Mouse (Mus musculus) retina, adult 2 months (tissue): ENCODE data around the gene Cldn7.
"Not testable (repeated sequence)": the region's sequence is repeated elsewhere in the genome, so short reads cannot be mapped to it uniquely, and the experiment has no call there.

Experiments
- DNase-seq: peaks from one replicate; pipeline ENCODE4 v3.0.0-alpha.2; 2012; ENCODE audit warnings: low read depth, low spot score

Gene Cldn7

DNA sequence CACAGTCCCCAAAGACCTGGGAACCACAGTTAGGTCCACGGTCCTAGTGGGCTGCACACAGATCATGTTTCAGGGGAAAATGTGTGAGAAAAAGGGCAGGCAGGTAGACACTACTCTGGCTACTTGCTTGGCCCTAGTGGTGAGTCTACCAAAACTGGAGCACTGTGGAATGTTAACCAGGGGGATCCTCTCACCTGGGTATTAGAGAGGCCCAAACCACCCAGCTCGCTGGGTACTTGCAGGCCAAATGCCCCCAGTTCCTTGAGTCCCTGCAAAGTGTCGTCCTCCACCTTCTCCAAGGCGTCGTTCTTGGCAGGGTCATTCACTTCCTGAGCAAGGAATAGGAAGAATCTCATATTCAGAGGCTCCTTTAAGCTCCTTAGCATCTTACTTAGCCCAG lies 49.5 kb downstream of the Cldn7 start:
- DNase-seq, result no peak

DNA sequence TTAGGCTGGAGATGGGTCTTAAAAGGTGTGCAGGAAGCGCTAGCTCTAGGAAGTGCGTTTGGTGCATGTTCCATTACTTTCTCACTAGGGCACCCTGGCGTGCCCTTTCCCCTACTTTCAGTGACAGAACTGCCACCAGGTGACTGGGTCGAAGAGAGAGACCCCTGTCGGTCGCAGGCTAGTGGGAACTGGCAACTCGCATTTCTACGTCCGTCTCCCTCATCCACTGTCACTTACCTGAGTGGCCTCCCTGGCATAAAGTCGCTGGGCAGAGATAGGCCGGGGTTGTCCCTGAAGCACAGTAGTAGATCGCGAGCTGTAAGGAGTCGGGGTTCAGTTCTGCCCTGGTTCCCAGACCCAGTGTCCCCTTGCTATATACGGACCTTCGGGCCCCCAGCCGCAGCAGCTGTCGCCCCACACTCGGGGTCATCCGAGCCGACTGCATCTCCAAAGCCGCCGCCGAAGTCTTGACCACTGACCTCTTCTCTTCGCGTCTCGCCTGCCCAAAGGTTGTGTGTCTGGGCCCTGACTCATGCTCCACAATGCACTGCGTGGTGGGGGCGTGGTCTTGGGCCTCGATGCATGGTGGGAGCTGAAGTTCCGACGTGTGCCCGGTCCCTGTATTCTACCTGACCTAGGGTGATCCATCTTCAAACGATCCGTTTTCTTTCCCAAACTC lies 50.4 kb downstream of the Cldn7 start, which contains the start of gene Acadvl:
Gene Acadvl, minus strand, starts transcription at position 532 of the 679 bp plus-strand sequence.
- DNase-seq, result peak; percentile 73

DNA sequence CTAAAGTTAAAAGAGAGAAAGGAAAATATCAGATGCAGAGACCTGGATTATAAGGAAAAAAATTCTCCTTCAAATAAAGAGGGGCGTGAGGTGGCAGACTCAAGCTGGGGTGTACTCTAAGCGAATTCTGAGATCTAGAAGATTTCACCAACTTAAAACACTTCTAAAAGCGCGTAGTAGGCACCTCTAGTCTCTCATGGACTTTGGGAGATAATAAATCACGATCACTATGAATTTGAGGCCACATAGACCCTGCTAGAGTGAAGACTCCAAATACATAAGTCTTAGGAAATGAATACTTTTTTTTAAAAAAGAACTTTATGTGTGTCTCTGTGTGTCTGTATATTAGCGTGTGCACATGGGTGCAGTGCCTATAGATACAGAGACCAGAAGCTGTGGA lies 51.1 kb downstream of the Cldn7 start:
- no peak for DNase-seq

- not testable (repeated sequence) for DNase-seq
Observed at GRCm38 (mm10) chr11:70016177-70016576, 51.6 kb downstream of the Cldn7 start.

GRCm38 (mm10) chr11:70016669-70017068 lies 52.1 kb downstream of the Cldn7 start, which contains the start of gene Dlg4:
Gene Dlg4 (plus strand): TSS chr11:70016942.
- DNase-seq, result no peak

GRCm38 (mm10) chr11:70017199-70017767 lies 52.7 kb downstream of the Cldn7 start:
- no peak for DNase-seq
